Mouse (Mus musculus) erythroblast, embryonic 14.5 days (primary cell): ENCODE data around the gene Dnajc25.

ENCODE experiments used
- GATA1 ChIP-seq: IDR thresholded peaks from 2 replicates; pipeline ENCODE4 v1.6.1; 2012; ENCODE audit warnings: low read length, inconsistent platforms, mixed read lengths
- TAL1 ChIP-seq: IDR thresholded peaks from 3 replicates; pipeline ENCODE4 v1.6.1; 2012; ENCODE audit warnings: low read length, inconsistent platforms, mixed read lengths

DNA sequence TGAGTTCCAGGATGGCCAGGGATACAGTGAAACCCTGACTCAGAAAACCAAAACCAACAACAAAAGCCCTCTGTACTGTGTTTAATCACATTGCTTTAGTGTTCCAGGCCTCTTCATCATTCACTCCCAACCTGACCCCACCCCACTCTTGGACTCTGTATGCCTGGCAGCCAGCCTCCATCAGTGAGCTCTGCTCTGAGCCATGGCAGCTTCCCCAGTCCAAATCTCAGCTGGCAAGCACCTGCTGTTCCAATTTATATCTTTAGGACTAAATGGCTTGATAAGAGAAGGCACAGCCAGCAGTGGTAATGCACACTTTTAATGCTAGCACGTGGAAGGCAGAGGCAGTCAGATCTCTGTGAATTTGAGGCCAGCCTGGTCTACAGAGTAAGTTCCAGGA lies 29.7 kb upstream of the Dnajc25 start:
- TF ChIP-seq GATA1 (no peak), TAL1 (no peak)
